Mouse (Mus musculus) kidney, postnatal 25 days (tissue): ENCODE measurements around the gene Fer.
"Not testable (repeated sequence)": the region's sequence is repeated elsewhere in the genome, so short reads cannot be mapped to it uniquely, and the experiment has no call there.

Experiments used
- DNase-seq, 2 experiments: peaks; one replicate each; pipeline ENCODE4 v3.0.0; 2021; ENCODE audit warnings: mixed read lengths in 2 of 2

Gene Fer

GRCm38 (mm10) chr17:63863012-63863630 is at the start of gene Fer:
TSS of gene Fer (plus strand) at chr17:63863062.
- peak in 1 of 2 experiments; percentile 4 for DNase-seq

GRCm38 (mm10) chr17:63813552-63813951 is 49.3 kb upstream of the Fer start:
- no peak for DNase-seq

- DNase-seq: no peak
These were observed 44.3 kb upstream of the Fer start for GRCm38 (mm10) chr17:63818444-63819027.

- DNase-seq: no peak
These were observed 38.7 kb upstream of the Fer start for GRCm38 (mm10) chr17:63824141-63824540.

GRCm38 (mm10) chr17:63826196-63826595 is 36.7 kb upstream of the Fer start:
- no peak for DNase-seq

- DNase-seq: no peak
These were observed 36.1 kb upstream of the Fer start for GRCm38 (mm10) chr17:63826767-63827166.

GRCm38 (mm10) chr17:63828561-63829332 is 34.1 kb upstream of the Fer start:
- no peak for DNase-seq

- no peak for DNase-seq
These were observed 31.3 kb upstream of the Fer start for GRCm38 (mm10) chr17:63831550-63831949.

- DNase-seq: no peak
These were observed 26.6 kb upstream of the Fer start for GRCm38 (mm10) chr17:63836223-63836622.

GRCm38 (mm10) chr17:63836641-63837040 is 26.2 kb upstream of the Fer start:
- no peak for DNase-seq

- DNase-seq: no peak
These were observed 24.7 kb upstream of the Fer start for GRCm38 (mm10) chr17:63838144-63838543.

- DNase-seq: no peak
These were observed 23.1 kb upstream of the Fer start for GRCm38 (mm10) chr17:63839636-63840269.

GRCm38 (mm10) chr17:63842226-63842625 is 20.6 kb upstream of the Fer start:
- no peak for DNase-seq

- DNase-seq: no peak
These were observed 17.9 kb upstream of the Fer start for GRCm38 (mm10) chr17:63844936-63845335.

- DNase-seq: not testable (repeated sequence)
These were observed 17.1 kb upstream of the Fer start for GRCm38 (mm10) chr17:63845766-63846165.

GRCm38 (mm10) chr17:63849151-63849550 is 13.7 kb upstream of the Fer start:
- no peak for DNase-seq

GRCm38 (mm10) chr17:63849566-63849965 is 13.3 kb upstream of the Fer start:
- DNase-seq: peak; percentile 87 to 92

- DNase-seq: no peak
These were observed 12.8 kb upstream of the Fer start for GRCm38 (mm10) chr17:63850016-63850415.

GRCm38 (mm10) chr17:63857023-63857544 is 5.8 kb upstream of the Fer start:
- no peak for DNase-seq

- DNase-seq: peak in 1 of 2 experiments; percentile 55
These were observed 1.9 kb upstream of the Fer start for GRCm38 (mm10) chr17:63860988-63861387.

GRCm38 (mm10) chr17:63862399-63862798 is 463 bp upstream of the Fer start:
- DNase-seq: no peak

- peak; percentile 98 to 100 for DNase-seq
These were observed 836 bp downstream of the Fer start, which contains the start of gene A930002H24Rik for GRCm38 (mm10) chr17:63863647-63864149. TSS of gene A930002H24Rik (minus strand) at chr17:63863791.

GRCm38 (mm10) chr17:63864171-63864571 is 1.3 kb downstream of the Fer start:
- peak; percentile 50 to 79 for DNase-seq
